Mouse (Mus musculus) regulatory T cell (primary cell): ENCODE data around the gene Slc48a1.

Experiments used
- in situ Hi-C: fragments of 300-600 bp; cut with MboI, MseI; formaldehyde crosslinking; loops from one replicate; pipeline ENCODE4 v1.15.1; 2025; ENCODE audit warnings: high pct_unique_total_duplicates

Slc48a1 gene

GRCm38 (mm10) chr15:97778311-97779098, at the start of gene Slc48a1:
Gene Slc48a1, plus strand, starts transcription at chr15:97778520.
- in situ Hi-C loops, result no loop called here

GRCm38 (mm10) chr15:97728804-97729203, 49.5 kb upstream of the Slc48a1 start:
- in situ Hi-C loops, result no loop called here

GRCm38 (mm10) chr15:97730365-97730764, 48.0 kb upstream of the Slc48a1 start:
- in situ Hi-C loops, result no loop called here

- in situ Hi-C loops, result no loop called here
Measured at GRCm38 (mm10) chr15:97731111-97731510, 47.2 kb upstream of the Slc48a1 start, which contains the start of gene Endou. Gene Endou, minus strand, starts transcription at chr15:97731339.

GRCm38 (mm10) chr15:97731988-97732387, 46.3 kb upstream of the Slc48a1 start:
- in situ Hi-C loops, result no loop called here

- in situ Hi-C loops, result no loop called here
Measured at GRCm38 (mm10) chr15:97738923-97739322, 39.4 kb upstream of the Slc48a1 start.

- in situ Hi-C loops, result no loop called here
Measured at GRCm38 (mm10) chr15:97740283-97740732, 38.0 kb upstream of the Slc48a1 start.

GRCm38 (mm10) chr15:97741662-97742061, 36.7 kb upstream of the Slc48a1 start:
- in situ Hi-C loops, result no loop called here

- in situ Hi-C loops, result no loop called here
Measured at GRCm38 (mm10) chr15:97742074-97742473, 36.2 kb upstream of the Slc48a1 start.

- in situ Hi-C loops, result no loop called here
Measured at GRCm38 (mm10) chr15:97742600-97742999, 35.7 kb upstream of the Slc48a1 start.

GRCm38 (mm10) chr15:97743210-97743609, 35.1 kb upstream of the Slc48a1 start:
- in situ Hi-C loops, result no loop called here

- in situ Hi-C loops, result no loop called here
Measured at GRCm38 (mm10) chr15:97743961-97744525, 34.3 kb upstream of the Slc48a1 start.

- in situ Hi-C loops, result no loop called here
Measured at GRCm38 (mm10) chr15:97744930-97745329, 33.4 kb upstream of the Slc48a1 start.

- in situ Hi-C loops, result no loop called here
Measured at GRCm38 (mm10) chr15:97745331-97745730, 33.0 kb upstream of the Slc48a1 start.

GRCm38 (mm10) chr15:97746278-97746677, 32.0 kb upstream of the Slc48a1 start:
- in situ Hi-C loops, result no loop called here

- in situ Hi-C loops, result no loop called here
Measured at GRCm38 (mm10) chr15:97746748-97747147, 31.6 kb upstream of the Slc48a1 start.

GRCm38 (mm10) chr15:97747486-97747885, 30.8 kb upstream of the Slc48a1 start:
- in situ Hi-C loops, result no loop called here

- in situ Hi-C loops, result no loop called here
Measured at GRCm38 (mm10) chr15:97748309-97748708, 30.0 kb upstream of the Slc48a1 start.

GRCm38 (mm10) chr15:97748964-97749363, 29.4 kb upstream of the Slc48a1 start:
- in situ Hi-C loops, result no loop called here

GRCm38 (mm10) chr15:97749397-97749796, 28.9 kb upstream of the Slc48a1 start:
- in situ Hi-C loops, result no loop called here

- in situ Hi-C loops, result no loop called here
Measured at GRCm38 (mm10) chr15:97749841-97750240, 28.5 kb upstream of the Slc48a1 start.

- in situ Hi-C loops, result no loop called here
Measured at GRCm38 (mm10) chr15:97750697-97751096, 27.6 kb upstream of the Slc48a1 start.

- in situ Hi-C loops, result no loop called here
Measured at GRCm38 (mm10) chr15:97751676-97752075, 26.6 kb upstream of the Slc48a1 start.
